Mouse (Mus musculus) c-Kit-negative CD71-positive TER-119-positive erythroid progenitor cells, embryonic 14.5 days (primary cell): ENCODE measurements at regions not wholly inside any gene's neighbourhood (a gene's known extent, or its start where the extent isn't known, plus 50 kb on each side); places are given as distances from the start of the nearest gene placed in this dataset.

Experiments
- DNase-seq: peaks from one replicate; pipeline ENCODE4 v3.0.0-alpha.2; 2013; ENCODE audit warnings: low read depth, low spot score

DNA sequence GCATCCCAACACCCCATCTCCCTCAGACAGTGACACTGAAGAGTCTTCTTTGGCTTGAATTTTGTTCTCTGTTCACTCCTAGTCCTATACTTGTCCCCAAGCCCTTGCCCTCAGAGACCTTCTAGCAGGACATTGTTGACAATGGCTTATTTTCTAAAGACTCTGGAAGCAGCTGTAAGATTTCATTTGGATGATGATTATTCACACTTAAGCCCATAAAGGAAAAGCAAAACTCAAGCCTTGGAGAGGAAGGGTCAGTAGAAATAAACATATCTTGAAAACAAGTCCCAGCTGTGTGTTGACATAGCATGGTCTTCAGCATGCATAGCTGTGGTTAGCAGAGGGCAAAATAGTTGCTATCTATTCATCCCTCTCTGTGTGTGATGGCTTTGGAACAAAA is 59.9 kb upstream of the Cdh11 start:
- DNase-seq: no peak

- no peak for DNase-seq
Observed at GRCm38 (mm10) chr8:102860021-102860420, 74.6 kb upstream of the Cdh11 start.

DNA sequence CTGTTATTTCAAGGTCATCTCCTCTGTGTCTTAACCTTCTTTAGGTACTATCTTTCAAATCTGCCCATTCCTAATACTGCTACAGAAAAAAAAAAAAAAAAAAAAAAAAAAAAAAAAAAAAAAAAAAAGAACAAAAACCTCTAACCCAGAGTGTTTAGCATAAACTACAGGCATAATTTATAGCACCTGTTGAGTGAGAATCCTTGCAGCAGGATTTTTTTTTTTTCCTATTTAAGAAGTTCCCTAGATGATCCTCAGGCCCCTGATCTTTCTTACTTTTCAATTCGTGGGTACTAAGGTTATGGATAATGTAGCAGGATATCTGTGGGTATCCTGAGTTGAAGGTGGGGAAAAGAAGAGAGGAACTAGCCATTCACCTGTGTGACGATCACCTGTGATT is 114.1 kb upstream of the Cdh11 start:
- no peak for DNase-seq

DNA sequence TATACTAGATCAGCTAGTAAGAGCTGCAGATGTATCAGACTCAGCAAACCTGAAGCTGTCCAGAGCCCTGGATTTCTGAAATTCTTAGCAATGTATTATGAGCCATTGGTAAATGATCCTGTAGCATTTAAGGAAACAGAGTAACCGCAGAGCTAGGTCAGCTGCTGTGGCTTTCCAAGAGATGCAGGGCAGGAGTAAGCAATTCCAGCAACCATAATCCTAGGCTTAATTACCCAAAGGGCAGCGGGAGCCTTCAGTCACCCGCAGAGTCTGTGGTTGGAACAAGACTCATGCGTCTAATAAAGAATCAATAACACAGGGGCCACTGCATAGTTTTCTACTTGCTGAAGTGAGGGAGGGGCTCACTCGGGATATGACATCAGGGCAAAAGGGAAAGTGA is 115.2 kb upstream of the Cdh11 start:
- DNase-seq: no peak

- DNase-seq: no peak
Observed at GRCm38 (mm10) chr8:102907444-102907843, 122.0 kb upstream of the Cdh11 start.

DNA sequence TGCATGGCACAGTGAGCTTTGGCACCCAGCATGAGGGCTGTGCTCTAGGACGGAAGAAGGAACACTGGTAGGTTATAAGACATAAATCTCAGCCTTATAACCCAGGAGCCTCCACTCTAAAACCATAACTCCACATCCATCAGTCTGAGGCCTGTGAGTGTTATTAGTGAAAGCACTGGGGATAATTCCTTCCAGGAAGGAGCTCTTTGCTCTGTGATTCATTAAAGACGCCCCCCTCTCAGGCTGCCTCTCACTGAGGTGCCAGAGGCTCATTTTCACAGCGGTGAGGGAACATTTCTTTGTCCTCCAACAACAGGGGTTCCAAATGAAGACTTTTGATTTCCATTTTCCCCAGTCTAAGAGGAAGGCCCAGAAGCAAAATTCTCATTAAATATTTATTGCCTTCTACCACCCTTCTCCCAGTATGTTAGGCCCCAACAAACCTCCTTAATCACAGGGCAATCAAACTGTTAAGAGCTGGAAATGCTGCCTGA is 145.9 kb upstream of the Cdh11 start:
- no peak for DNase-seq

- DNase-seq: no peak
Observed at GRCm38 (mm10) chr8:102938771-102939170, 153.3 kb upstream of the Cdh11 start.

DNA sequence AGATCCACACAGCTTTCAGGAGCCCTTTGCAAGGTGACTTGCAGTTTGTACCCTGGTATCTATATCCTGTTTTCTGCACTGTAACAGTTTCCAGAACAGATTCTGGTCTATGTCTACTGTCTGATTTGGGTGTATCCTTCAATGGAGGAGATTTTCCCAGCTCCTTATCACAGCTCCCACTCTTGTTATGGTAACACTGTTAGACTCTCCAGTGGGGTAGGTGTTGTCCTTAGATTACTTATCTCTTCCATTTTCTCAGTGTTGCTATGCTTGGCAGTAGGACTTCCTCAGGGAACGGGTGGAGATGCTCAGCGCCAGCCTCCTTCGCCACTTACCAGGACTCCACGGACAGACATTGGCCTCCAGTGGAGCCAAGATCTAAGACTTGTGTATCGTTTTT is 160.1 kb upstream of the Cdh11 start:
- no peak for DNase-seq

DNA sequence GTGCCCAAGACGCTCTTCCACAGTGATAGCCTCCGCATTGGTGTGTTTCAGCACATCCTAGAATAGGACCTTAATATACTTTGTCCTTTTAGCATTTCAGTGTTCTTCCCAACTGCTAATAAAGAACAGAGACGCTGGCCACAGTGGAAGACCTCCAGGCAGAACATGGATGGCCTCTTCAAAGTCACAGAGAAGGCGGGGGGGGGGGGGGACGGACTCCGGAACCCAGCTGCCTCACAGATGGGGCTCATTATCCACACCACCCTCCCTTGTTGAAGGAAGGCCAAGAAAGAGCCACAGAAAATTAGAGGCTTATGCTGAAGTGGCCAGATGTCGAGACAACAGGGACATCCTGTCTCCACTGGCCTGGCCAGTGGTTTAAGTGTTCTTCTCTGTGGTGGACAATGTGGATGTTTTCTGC is 192.7 kb upstream of the Cdh11 start:
- DNase-seq: no peak

DNA sequence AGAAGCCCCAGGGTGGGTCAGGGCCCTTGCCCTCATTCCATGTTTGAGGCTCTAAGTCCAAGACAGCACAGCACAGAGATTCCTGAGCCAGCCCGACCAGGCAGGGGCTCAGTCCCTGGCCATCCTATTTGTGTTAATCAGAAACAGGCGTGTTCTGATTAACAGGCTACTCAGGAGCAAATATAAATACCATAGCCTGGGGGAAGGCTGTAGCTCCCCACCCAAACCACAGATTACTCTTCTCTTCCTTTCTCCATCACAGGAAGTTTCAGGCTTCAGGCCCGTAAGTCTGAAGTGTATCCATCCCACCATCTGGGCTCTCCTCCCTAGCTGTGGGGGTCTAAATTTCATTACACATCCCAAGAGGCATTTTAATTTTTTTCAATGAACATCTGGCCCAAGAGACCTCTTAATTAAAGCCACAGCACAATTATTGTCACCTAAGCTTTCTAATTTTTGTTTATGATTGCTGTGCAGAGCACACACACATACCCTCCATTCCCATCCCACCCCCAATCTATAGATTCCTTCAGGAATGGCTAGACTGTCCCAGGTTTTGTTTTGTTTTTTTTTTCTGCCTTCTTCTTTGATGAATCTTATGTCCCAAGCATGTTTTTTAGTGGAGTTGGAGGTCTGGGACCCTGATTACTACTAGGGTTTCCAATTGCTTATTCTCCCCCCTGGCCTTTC is 197.9 kb upstream of the Cdh11 start:
- no peak for DNase-seq

DNA sequence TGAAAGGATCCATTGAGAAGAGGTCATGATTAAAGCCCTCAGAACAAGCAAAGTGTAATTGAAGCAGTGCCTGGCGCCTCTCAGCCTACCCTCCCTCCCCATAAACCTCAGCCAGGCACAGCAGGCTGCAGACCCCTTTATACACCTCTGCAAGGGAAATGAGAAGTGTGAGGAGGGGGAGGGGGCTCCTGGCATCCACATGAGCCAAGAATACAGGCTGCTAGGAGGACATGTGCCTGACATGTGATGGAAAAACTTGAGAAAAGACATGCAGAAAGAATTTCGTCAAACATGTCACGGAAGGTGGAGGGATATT is 198.4 kb upstream of the Cdh11 start:
- no peak for DNase-seq

- DNase-seq: no peak
Observed at GRCm38 (mm10) chr8:103007284-103007984, 222.0 kb upstream of the Cdh11 start.

GRCm38 (mm10) chr8:103019121-103019520 is 233.7 kb upstream of the Cdh11 start:
- DNase-seq: no peak

GRCm38 (mm10) chr8:103023237-103023636 is 237.8 kb upstream of the Cdh11 start:
- DNase-seq: no peak

DNA sequence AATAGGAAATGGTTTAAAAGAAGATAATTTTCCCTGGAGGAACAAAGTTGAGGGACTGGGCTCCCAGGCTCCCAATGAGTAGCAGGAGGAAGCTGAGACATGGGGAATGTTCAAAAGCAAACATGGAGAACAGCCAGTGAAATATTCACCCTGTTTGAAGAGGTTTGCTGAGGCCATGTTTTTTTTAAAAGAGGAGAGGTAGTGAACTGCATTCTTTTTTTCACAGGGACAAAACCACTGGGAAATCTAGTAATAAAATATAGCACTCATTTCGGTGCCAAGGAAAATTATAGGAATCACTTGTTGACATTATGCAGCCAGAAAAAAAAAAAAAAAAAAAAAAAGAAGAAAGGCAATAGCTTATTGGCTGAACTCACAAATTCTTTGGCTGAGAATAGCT is 246.3 kb upstream of the Cdh11 start:
- DNase-seq: no peak

- no peak for DNase-seq
Observed at GRCm38 (mm10) chr8:103033956-103034355, 248.5 kb upstream of the Cdh11 start.

- no peak for DNase-seq
Observed at GRCm38 (mm10) chr8:103072079-103072635, 286.7 kb upstream of the Cdh11 start.

GRCm38 (mm10) chr8:103072646-103073045 is 287.2 kb upstream of the Cdh11 start:
- no peak for DNase-seq

GRCm38 (mm10) chr8:103078559-103078958 is 293.1 kb upstream of the Cdh11 start:
- no peak for DNase-seq

GRCm38 (mm10) chr8:103086956-103087482 is 301.6 kb upstream of the Cdh11 start:
- DNase-seq: no peak

DNA sequence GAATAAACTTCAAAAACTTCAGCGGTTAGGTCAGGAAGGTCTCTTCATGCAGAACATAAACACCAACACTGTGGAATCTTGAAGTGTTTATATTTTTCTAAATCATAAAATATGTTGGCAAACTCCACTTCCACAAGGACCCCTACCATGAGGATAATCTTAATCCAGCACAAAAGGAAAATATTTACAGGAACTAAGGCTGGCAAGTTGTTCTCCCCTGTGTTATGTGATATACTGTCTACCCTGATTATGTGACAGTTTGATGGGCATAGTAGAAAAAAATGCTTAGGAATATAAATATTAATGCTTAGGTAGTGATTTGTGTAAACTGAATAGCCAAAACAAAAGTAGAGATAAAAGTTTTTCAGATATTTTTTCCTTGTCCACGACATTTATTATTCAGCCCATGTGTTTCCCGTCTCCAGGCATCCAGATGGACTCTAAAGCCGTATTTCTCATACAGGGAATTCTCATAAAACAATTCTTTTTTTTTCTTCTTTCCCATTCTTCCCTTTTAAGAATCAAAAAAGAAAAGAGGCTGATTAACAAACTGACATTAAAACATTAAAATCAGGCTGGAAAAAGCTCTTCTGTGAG is 311.2 kb upstream of the Cdh11 start:
- no peak for DNase-seq

- no peak for DNase-seq
Observed at GRCm38 (mm10) chr8:103125581-103125980, 340.1 kb upstream of the Cdh11 start.
